Mouse (Mus musculus) limb, embryonic 12.5 days (tissue): Measurements from ENCODE around the gene Prkar2b. TPM values are rescaled to one million over a fixed set of nuclear protein-coding genes. Genes with fewer than 3 reads are reported as not detected.

Experiments
- ATAC-seq: fragments of 200-750 bp; cut with Nextera tagmentation; 2 replicates; pipeline ENCODE4 v1.8.0; 2017; ENCODE audit warnings: low read depth, moderate TSS enrichment; ENCODE audit not compliant: insufficient number of reproducible peaks, insufficient read depth, low FRiP score, low TSS enrichment
- H3K27ac ChIP-seq: fragments of 300-500 bp; sonication (generic); 2 replicates; pipeline ENCODE4 v1.5.1; 2016; ENCODE audit warnings: mild to moderate bottlenecking, moderate library complexity
- H3K27me3 ChIP-seq: fragments of 300-500 bp; sonication (generic); 2 replicates; pipeline ENCODE4 v1.6.1; 2016; ENCODE audit warnings: mild to moderate bottlenecking, moderate library complexity
- H3K36me3 ChIP-seq: fragments of 300-500 bp; sonication (generic); 2 replicates; pipeline ENCODE4 v1.6.1; 2016; ENCODE audit warnings: mild to moderate bottlenecking, moderate library complexity
- H3K4me1 ChIP-seq: fragments of 300-500 bp; sonication (generic); replicated peaks from 2 replicates; pipeline ENCODE4 v1.6.1; 2016
- H3K4me2 ChIP-seq: fragments of 300-500 bp; sonication (generic); 2 replicates; pipeline ENCODE4 v1.6.1; 2016; ENCODE audit warnings: mild to moderate bottlenecking, moderate library complexity
- H3K4me3 ChIP-seq: fragments of 300-500 bp; sonication (generic); replicated peaks from 2 replicates; pipeline ENCODE4 v1.5.1; 2016; ENCODE audit warnings: mild to moderate bottlenecking
- H3K9ac ChIP-seq: fragments of 300-500 bp; sonication (generic); replicated peaks from 2 replicates; pipeline ENCODE4 v1.6.1; 2016; ENCODE audit warnings: mild to moderate bottlenecking, moderate library complexity
- H3K9me3 ChIP-seq: fragments of 300-500 bp; sonication (generic); 2 replicates; pipeline ENCODE4 v1.6.1; 2016; ENCODE audit warnings: mild to moderate bottlenecking, moderate library complexity
- WGBS: fragments of 180-500 bp; shearing (Covaris S2); methylation state at CpG from one replicate; pipeline ENCODE4 v1.1.7; 2016; 5-methylcytosine and 5-hydroxymethylcytosine counted together
- polyA plus RNA-seq: library from polyadenylated mRNA; unstranded; fragments of >200 nt; fragmentation: Nextera tagmentation; extraction: Ambion mirVana; gene quantifications from 2 replicates; pipeline ENCODE4 v1.2.1, GENCODE M21; 2016

Gene Prkar2b
- polyA plus RNA-seq, 1 experiment from 2014 or later: 32.1 TPM

DNA sequence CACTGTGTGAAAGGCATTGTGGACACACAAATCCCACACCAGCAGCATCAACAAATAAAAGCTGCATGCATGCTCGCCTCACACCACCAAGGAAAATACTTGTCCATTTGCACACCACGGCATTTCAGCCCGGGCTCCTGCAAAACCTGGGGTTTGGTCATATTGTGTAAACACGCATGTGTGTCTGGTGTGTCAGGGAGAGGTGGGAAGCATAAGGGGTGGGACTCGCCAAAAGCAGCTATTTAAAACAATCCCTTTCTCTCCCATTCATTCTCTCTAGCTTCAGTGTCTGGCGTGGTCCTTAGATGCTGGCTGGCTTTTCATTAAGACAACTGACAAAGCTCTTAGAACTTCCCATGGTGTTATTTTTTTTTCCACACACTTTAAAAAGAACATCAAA is 1.4 kb downstream of the Prkar2b start:
- WGBS: 26% methylated on average over 6 of the region's 6 CpGs
- H3K27ac ChIP-seq: no peak overlapping the region
- no peak for ATAC-seq
- peaks cover 13% of the 10 kb centered on the region for H3K4me1 ChIP-seq
- no peaks in the 10 kb centered on the region for H3K27me3 ChIP-seq
- no peak overlapping the region for H3K9ac ChIP-seq
- peak overlapping the region; percentile 91 for H3K4me2 ChIP-seq
- H3K4me3 ChIP-seq: peak overlapping the region; percentile 77
- H3K36me3 ChIP-seq: no peaks in the 10 kb centered on the region
- no peaks in the 10 kb centered on the region for H3K9me3 ChIP-seq

GRCm38 (mm10) chr12:32059135-32059534 is 2.0 kb downstream of the Prkar2b start:
- Histone ChIP-seq H3K27ac (no peak overlapping the region), H3K9ac (no peak overlapping the region), H3K4me1 (peaks cover 17% of the 10 kb centered on the region), H3K9me3 (no peaks in the 10 kb centered on the region), H3K27me3 (no peaks in the 10 kb centered on the region), H3K36me3 (no peaks in the 10 kb centered on the region), H3K4me3 (no peak overlapping the region), H3K4me2 (peak overlapping the region; percentile 91; the same call in 1 of the 2 replicates)
- WGBS: 82% methylated on average over 2 of the region's 2 CpGs
- ATAC-seq: no peak

GRCm38 (mm10) chr12:32057461-32058199 is 3.5 kb downstream of the Prkar2b start:
- H3K27me3 ChIP-seq: no peaks in the 10 kb centered on the region
- H3K4me2 ChIP-seq: no peak overlapping the region
- H3K4me1 ChIP-seq: peaks cover 21% of the 10 kb centered on the region
- H3K36me3 ChIP-seq: no peaks in the 10 kb centered on the region
- no peak overlapping the region for H3K9ac ChIP-seq
- WGBS: 80% methylated on average over 12 of the region's 12 CpGs
- no peak for ATAC-seq
- H3K27ac ChIP-seq: no peak overlapping the region
- H3K4me3 ChIP-seq: no peak overlapping the region
- no peaks in the 10 kb centered on the region for H3K9me3 ChIP-seq

GRCm38 (mm10) chr12:32055797-32056196 is 5.3 kb downstream of the Prkar2b start:
- no peak overlapping the region for H3K4me2 ChIP-seq
- no peaks in the 10 kb centered on the region for H3K9me3 ChIP-seq
- no peak overlapping the region for H3K27ac ChIP-seq
- WGBS: 96% methylated on average over 3 of the region's 3 CpGs
- peaks cover 19% of the 10 kb centered on the region for H3K4me1 ChIP-seq
- no peak overlapping the region for H3K9ac ChIP-seq
- no peak for ATAC-seq
- no peaks in the 10 kb centered on the region for H3K27me3 ChIP-seq
- no peak overlapping the region for H3K4me3 ChIP-seq
- H3K36me3 ChIP-seq: no peaks in the 10 kb centered on the region

DNA sequence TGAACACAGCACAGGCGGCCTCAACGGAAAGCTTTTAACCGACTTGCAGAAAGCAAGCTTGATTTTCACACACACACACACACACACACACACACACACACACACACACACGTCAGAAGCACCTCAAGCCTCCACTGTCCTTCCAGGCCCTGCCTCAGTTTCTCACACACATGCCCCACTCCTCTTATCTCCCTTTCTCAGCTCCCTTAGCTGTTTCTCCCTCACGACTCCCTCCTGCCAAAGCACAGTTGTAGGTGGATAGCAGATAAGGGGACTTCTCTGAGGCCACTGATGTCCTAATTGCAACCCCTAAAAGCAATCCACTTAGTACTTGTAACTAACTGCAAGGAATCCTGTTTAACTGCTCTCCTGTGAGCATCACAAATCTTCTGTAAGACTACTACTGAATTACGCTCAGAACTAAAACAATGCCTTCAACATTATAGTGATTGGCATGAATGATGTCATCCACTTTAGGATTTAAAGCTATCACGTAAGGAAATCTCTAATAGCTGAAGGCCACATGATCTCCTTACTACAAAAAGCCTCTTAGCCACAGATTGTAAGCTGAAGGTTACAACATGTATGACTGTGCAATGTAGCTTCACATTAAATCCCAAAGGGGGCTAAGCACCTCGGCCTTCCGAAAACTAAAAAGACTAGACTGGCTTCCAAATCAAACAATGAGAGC is 6.5 kb downstream of the Prkar2b start:
- H3K27me3 ChIP-seq: no peaks in the 10 kb centered on the region
- no peaks in the 10 kb centered on the region for H3K9me3 ChIP-seq
- ATAC-seq: no peak
- H3K27ac ChIP-seq: no peak overlapping the region
- 52% methylated on average over 9 of the region's 9 CpGs for WGBS
- no peak overlapping the region for H3K4me2 ChIP-seq
- H3K9ac ChIP-seq: no peak overlapping the region
- peaks cover 16% of the 10 kb centered on the region for H3K4me1 ChIP-seq
- no peak overlapping the region for H3K4me3 ChIP-seq
- H3K36me3 ChIP-seq: no peaks in the 10 kb centered on the region

DNA sequence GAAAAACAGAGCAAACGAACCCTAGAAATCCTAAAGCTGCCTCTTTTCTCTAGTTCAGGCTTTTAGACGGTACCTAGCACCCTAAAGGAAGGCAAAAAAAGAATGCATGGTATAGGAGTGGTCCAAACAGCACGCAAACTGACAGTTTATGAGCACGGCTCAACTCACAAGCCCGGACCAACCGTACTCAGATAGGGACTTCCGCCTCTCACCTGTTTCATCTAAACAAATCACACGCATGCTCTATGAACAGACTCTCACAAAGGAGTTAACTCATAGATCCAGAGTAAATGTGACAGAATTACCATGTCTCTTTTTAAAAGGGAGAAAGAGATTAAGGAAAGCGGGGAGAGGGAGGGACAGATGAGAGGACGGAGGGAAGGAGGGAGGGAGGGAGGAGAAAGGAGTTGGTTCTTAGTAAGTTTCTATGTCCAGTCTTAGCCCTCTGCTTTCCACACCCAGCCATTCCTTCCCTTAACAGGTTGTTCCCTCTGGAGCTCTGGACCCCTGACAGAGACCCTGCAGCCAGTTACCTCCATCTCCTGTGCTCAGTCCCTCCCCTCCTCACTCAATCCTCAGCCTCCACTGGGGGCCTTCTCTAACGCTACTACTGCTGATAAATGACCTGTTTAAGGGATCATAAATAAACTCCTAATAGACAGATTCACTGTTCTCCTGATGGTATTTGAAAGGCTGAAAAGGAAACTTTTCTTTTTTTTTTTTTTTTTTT is 7.3 kb downstream of the Prkar2b start:
- H3K9me3 ChIP-seq: no peaks in the 10 kb centered on the region
- WGBS: 52% methylated on average over 11 of the region's 11 CpGs
- no peaks in the 10 kb centered on the region for H3K27me3 ChIP-seq
- no peak overlapping the region for H3K4me2 ChIP-seq
- no peak overlapping the region for H3K4me3 ChIP-seq
- H3K9ac ChIP-seq: no peak overlapping the region
- H3K27ac ChIP-seq: no peak overlapping the region
- peaks cover 10% of the 10 kb centered on the region for H3K4me1 ChIP-seq
- no peaks in the 10 kb centered on the region for H3K36me3 ChIP-seq
- no peak for ATAC-seq

DNA sequence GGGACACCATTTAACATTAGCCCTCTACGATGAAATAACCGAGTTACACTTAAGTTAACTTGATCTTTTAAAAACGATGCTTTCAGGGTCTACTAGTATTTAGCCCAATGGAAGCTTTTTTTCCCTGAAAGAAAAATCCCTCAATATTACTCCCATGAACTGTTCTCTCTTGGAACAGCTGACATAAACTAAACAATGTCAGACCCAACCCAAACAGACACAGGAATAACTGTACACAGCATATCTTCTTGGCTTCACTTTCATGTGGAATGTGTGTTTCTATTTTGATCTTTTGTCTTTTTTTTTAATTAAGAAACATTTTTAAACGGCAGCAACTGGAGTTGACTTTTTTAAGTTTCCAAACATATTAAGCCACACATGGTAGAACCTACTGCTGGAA is 8.2 kb downstream of the Prkar2b start:
- WGBS: 83% methylated on average over 4 of the region's 4 CpGs

DNA sequence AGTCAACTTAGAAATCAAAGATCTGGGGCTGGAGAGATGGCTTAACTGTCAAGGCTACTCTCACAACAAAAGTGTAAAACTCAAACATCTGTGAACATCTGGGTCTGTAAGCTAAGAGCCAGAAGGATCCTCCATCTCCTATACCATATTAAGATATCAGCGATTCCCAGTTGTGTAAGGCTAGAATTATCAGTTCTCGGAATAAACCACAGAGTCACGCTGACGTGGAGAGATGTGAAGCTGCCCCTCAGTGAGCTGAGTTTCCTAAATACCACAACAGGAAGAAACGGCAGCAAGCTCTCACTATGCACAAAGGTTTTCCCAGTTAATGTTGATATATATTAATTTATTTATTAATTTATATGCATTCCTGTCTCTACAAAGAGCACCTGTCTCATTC is 10.9 kb downstream of the Prkar2b start:
- Histone ChIP-seq H3K9me3 (no peaks in the 10 kb centered on the region), H3K27me3 (no peaks in the 10 kb centered on the region), H3K4me3 (no peak overlapping the region), H3K36me3 (no peaks in the 10 kb centered on the region), H3K27ac (no peak overlapping the region), H3K9ac (no peak overlapping the region), H3K4me1 (peaks cover 14% of the 10 kb centered on the region), H3K4me2 (no peak overlapping the region)
- WGBS: 83% methylated on average over 5 of the region's 5 CpGs
- no peak for ATAC-seq

More for the DNA sequence above, 8.2 kb downstream of the Prkar2b start:
- no peaks in the 10 kb centered on the region for H3K27me3 ChIP-seq
- no peak overlapping the region for H3K9ac ChIP-seq
- no peak overlapping the region for H3K27ac ChIP-seq
- H3K9me3 ChIP-seq: no peaks in the 10 kb centered on the region
- no peak for ATAC-seq
- H3K4me3 ChIP-seq: no peak overlapping the region
- peaks cover 10% of the 10 kb centered on the region for H3K4me1 ChIP-seq
- no peak overlapping the region for H3K4me2 ChIP-seq
- no peaks in the 10 kb centered on the region for H3K36me3 ChIP-seq

GRCm38 (mm10) chr12:32045566-32046330 is 15.3 kb downstream of the Prkar2b start:
- Histone ChIP-seq H3K27me3 (no peaks in the 10 kb centered on the region), H3K9me3 (no peaks in the 10 kb centered on the region), H3K4me3 (no peak overlapping the region), H3K9ac (no peak overlapping the region), H3K4me2 (no peak overlapping the region), H3K27ac (no peak overlapping the region), H3K36me3 (no peaks in the 10 kb centered on the region), H3K4me1 (peaks cover 16% of the 10 kb centered on the region)
- WGBS: 80% methylated on average over 17 of the region's 17 CpGs
- no peak for ATAC-seq

DNA sequence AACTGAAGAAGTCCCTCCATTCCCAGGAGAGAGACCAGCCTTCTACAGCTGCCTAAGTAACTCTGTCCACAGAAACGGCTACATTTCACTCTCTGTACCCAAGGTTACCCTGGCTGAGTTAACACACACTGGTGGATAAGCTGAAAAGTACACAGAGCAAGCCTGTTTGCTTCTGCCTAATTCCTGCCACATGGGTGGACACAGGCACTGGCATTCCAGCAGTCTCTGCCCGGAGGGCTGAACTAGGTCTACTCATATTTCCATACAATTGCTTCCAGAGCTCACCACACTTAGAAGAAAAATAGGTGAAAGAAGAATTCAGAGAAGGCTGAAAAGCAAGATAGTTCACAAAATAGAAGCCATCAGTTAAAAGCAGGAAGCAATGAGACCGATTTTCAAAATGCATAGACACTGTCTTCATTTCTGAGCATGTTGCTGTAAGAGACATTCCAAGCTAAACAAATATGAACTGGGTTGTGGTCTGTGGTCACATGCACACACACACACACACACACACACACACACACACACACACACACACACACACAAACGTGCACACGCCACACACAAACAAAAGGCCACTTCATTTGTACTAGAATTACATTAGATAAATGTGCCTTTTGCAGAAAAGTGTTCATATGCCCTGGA is 16.5 kb downstream of the Prkar2b start:
- Histone ChIP-seq H3K4me2 (peak overlapping the region; percentile 8; the same call in 1 of the 2 replicates), H3K9me3 (no peaks in the 10 kb centered on the region), H3K4me3 (no peak overlapping the region), H3K4me1 (peaks cover 16% of the 10 kb centered on the region), H3K27ac (peak overlapping the region; percentile 77), H3K9ac (no peak overlapping the region), H3K36me3 (no peaks in the 10 kb centered on the region), H3K27me3 (no peaks in the 10 kb centered on the region)
- ATAC-seq: peak; percentile 85
- WGBS: 32% methylated on average over 5 of the region's 5 CpGs
